Mouse (Mus musculus) MEL (cell line): ENCODE results near the gene Dhrs11. TPM values are rescaled to one million over a fixed set of nuclear protein-coding genes. Genes with fewer than 3 reads are reported as not detected.

Experiments
- DNase-seq: peaks from one replicate; pipeline ENCODE4 v3.0.0; 2011; ENCODE audit warnings: low read depth, low spot score
- H3K27ac ChIP-seq: 2 replicates; pipeline ENCODE4 v1.5.1; 2012; ENCODE audit warnings: low read depth, mild to moderate bottlenecking, control low read depth, low read length, moderate library complexity; ENCODE audit not compliant: control insufficient read depth
- H3K27me3 ChIP-seq, 2 experiments: fragments of 150-350 bp in 1 of 2; sonication (generic) in 1 of 2; 2 replicates each; pipeline ENCODE4 v1.6.1; 2012; ENCODE audit warnings: low read length in 2 of 2, mild to moderate bottlenecking in 2 of 2, improper control_type of control experiment in 1 of 2, moderate library complexity in 1 of 2; ENCODE audit not compliant: insufficient read depth in 2 of 2, control insufficient read depth in 1 of 2
- H3K36me3 ChIP-seq, 2 experiments: 2 replicates each; pipeline ENCODE4 v1.6.1; 2012 to 2014; ENCODE audit warnings: low read length in 2 of 2, improper control_type of control experiment in 1 of 2, inconsistent platforms in 1 of 2, mild to moderate bottlenecking in 1 of 2; ENCODE audit not compliant: insufficient read depth in 2 of 2, control insufficient read depth in 1 of 2
- H3K4me1 ChIP-seq, 2 experiments: fragments of 150-350 bp in 1 of 2; sonication (generic) in 1 of 2; 2 replicates each; pipeline ENCODE4 v1.6.1; 2012; ENCODE audit warnings: low read length in 2 of 2, improper control_type of control experiment in 1 of 2, mild to moderate bottlenecking in 1 of 2; ENCODE audit not compliant: insufficient read depth in 2 of 2, control insufficient read depth in 1 of 2
- H3K4me3 ChIP-seq, 2 experiments: fragments of 150-350 bp in 1 of 2; sonication (generic) in 1 of 2; 2 replicates each; pipeline ENCODE4 v1.5.1; 2012; ENCODE audit warnings: low read depth in 2 of 2, low read length in 2 of 2, mild to moderate bottlenecking in 2 of 2, moderate library complexity in 2 of 2, control low read depth in 1 of 2, improper control_type of control experiment in 1 of 2; ENCODE audit not compliant: control insufficient read depth in 1 of 2, insufficient read depth in 1 of 2
- H3K79me2 ChIP-seq: 2 replicates; pipeline ENCODE4 v1.6.1; 2012; ENCODE audit warnings: mild to moderate bottlenecking, low read length, moderate library complexity; ENCODE audit not compliant: control insufficient read depth, poor library complexity, insufficient read depth
- H3K9ac ChIP-seq: 2 replicates; pipeline ENCODE4 v1.6.1; 2012; ENCODE audit warnings: low read depth, mild to moderate bottlenecking, control low read depth, low read length, moderate library complexity; ENCODE audit not compliant: control insufficient read depth, poor library complexity, severe bottlenecking
- H3K9me3 ChIP-seq: fragments of 150-350 bp; sonication (generic); replicated peaks from 2 replicates; pipeline ENCODE4 v1.6.1; 2012; ENCODE audit warnings: mild to moderate bottlenecking, low read length, improper control_type of control experiment, moderate library complexity; ENCODE audit not compliant: insufficient read depth
- CTCF ChIP-seq, 3 experiments: IDR thresholded peaks in 2 of 3; conservative IDR thresholded peaks in 1 of 3; 2 replicates each; pipeline ENCODE4 v1.5.1; 2011 to 2012; ENCODE audit warnings: low read length in 3 of 3, low read depth in 2 of 3, mild to moderate bottlenecking in 2 of 3, improper control_type of control experiment in 1 of 3, inconsistent platforms in 1 of 3, mixed read lengths in 1 of 3, moderate library complexity in 1 of 3; ENCODE audit not compliant: control insufficient read depth in 1 of 3, insufficient read depth in 1 of 3, poor library complexity in 1 of 3, severe bottlenecking in 1 of 3
- E2F4 ChIP-seq: IDR thresholded peaks from 2 replicates; pipeline ENCODE4 v1.6.1; 2011; ENCODE audit warnings: low read depth, low read length, improper control_type of control experiment, borderline replicate concordance
- KAT2A ChIP-seq: conservative IDR thresholded peaks from 2 replicates; pipeline ENCODE4 v1.6.1; 2012; ENCODE audit warnings: low read depth, low read length, improper control_type of control experiment, inconsistent platforms
- MAX ChIP-seq: IDR thresholded peaks from 2 replicates; pipeline ENCODE4 v1.6.1; 2011; ENCODE audit warnings: low read length, improper control_type of control experiment
- MAZ ChIP-seq: IDR thresholded peaks from 2 replicates; pipeline ENCODE4 v1.6.1; 2012; ENCODE audit warnings: low read depth, mild to moderate bottlenecking, inconsistent platforms, low read length, improper control_type of control experiment
- MEF2A ChIP-seq: IDR thresholded peaks from 2 replicates; pipeline ENCODE4 v1.6.1; 2014; ENCODE audit warnings: low read depth, mild to moderate bottlenecking, inconsistent platforms, low read length, improper control_type of control experiment; ENCODE audit not compliant: poor library complexity, insufficient replicate concordance, severe bottlenecking; ENCODE audit errors: extremely low read depth
- MXI1 ChIP-seq: IDR thresholded peaks from 2 replicates; pipeline ENCODE4 v1.6.1; 2011; ENCODE audit warnings: mild to moderate bottlenecking, low read depth, low read length, improper control_type of control experiment
- MYB ChIP-seq: IDR thresholded peaks from 2 replicates; pipeline ENCODE4 v1.6.1; 2011; ENCODE audit warnings: mild to moderate bottlenecking, low read depth, low read length, improper control_type of control experiment
- RAD21 ChIP-seq: IDR thresholded peaks from 2 replicates; pipeline ENCODE4 v1.6.1; 2011; ENCODE audit warnings: mild to moderate bottlenecking, low read depth, low read length, improper control_type of control experiment
- SMC3 ChIP-seq: IDR thresholded peaks from 2 replicates; pipeline ENCODE4 v1.6.1; 2011; ENCODE audit warnings: low read depth, low read length, improper control_type of control experiment
- USF1 ChIP-seq: IDR thresholded peaks from 2 replicates; pipeline ENCODE4 v1.6.1; 2014; ENCODE audit warnings: low read depth, mild to moderate bottlenecking, inconsistent platforms, low read length, improper control_type of control experiment, moderate library complexity
- ZNF384 ChIP-seq: IDR thresholded peaks from 2 replicates; pipeline ENCODE4 v1.6.1; 2012; ENCODE audit warnings: low read depth, mild to moderate bottlenecking, inconsistent platforms, low read length, improper control_type of control experiment
- polyA plus RNA-seq, 2 experiments: library from polyadenylated mRNA; stranded (reverse) in 1 of 2; unstranded in 1 of 2; fragments of >175 nt in 1 of 2; fragments of >200 nt in 1 of 2; gene quantifications; 2 replicates each; pipeline versions ENCODE4 v1.2.1 to v1.2.4; 2012; ENCODE audit warnings: low replicate concordance in 2 of 2, low read depth in 1 of 2; ENCODE audit not compliant: insufficient read length in 2 of 2, insufficient read depth in 1 of 2, missing spikeins in 1 of 2
- total RNA-seq: library from RNA; depleted of rRNA; stranded (reverse); fragments of 300-350 nt; gene quantifications from 2 replicates; pipeline ENCODE4 v1.2.3, GENCODE M21; 2012

Dhrs11 gene
- total and polyA plus RNA-seq, 3 experiments = 36.6 to 37.7 TPM; not detected in 1

GRCm38 (mm10) chr11:84818085-84818960, 10.5 kb downstream of the Dhrs11 start (continued):
- TF ChIP-seq E2F4 (no peak), SMC3 (peak; percentile 52), USF1 (no peak), MXI1 (peak; percentile 0; the same call in 1 of the 2 replicates), MAZ (peak; percentile 87), MAX (no peak), CTCF (IDR thresholded peaks at IDR 0.05 in 2 of 3, conservative IDR thresholded peaks at IDR 0.05 in 1 of 3; ENCODE audit: control insufficient read depth in 1 of 3, insufficient read depth in 1 of 3, low read depth in 2 of 3, low read length in 3 of 3, poor library complexity in 1 of 3, severe bottlenecking in 1 of 3) (peak; percentile 84 to 94 (median 88)), MYB (no peak), MEF2A (no peak)

- DNase-seq = peak; percentile 59
- Histone ChIP-seq H3K27ac (no peak overlapping the region), H3K27me3 (no peaks in the 10 kb centered on the region), H3K9ac (no peak overlapping the region), H3K4me1 (peaks cover 2 to 27% of the 10 kb centered on the region in 2 experiments), H3K4me3 (no peak overlapping the region), H3K9me3 (no peaks in the 10 kb centered on the region), H3K79me2 (peaks cover 32% of the 10 kb centered on the region)
- TF ChIP-seq ZNF384 (no peak), RAD21 (peak; percentile 26), SMC3 (peak; percentile 23; the same call in 1 of the 2 replicates), CTCF (IDR thresholded peaks at IDR 0.05 in 2 of 3, conservative IDR thresholded peaks at IDR 0.05 in 1 of 3; ENCODE audit: control insufficient read depth in 1 of 3, insufficient read depth in 1 of 3, low read depth in 2 of 3, low read length in 3 of 3, poor library complexity in 1 of 3, severe bottlenecking in 1 of 3) (peak; percentile 22 to 54 (median 52); a peak in 5 of 6 replicates)
- TF ChIP-seq, all 39 proteins: peak for 3
- H3K36me3 ChIP-seq = peaks cover 11 to 24% of the 10 kb centered on the region in 2 experiments
Observed at GRCm38 (mm10) chr11:84817362-84817761, 11.4 kb downstream of the Dhrs11 start.

- Histone ChIP-seq H3K4me3 (no peak overlapping the region), H3K27ac (no peak overlapping the region), H3K9me3 (no peaks in the 10 kb centered on the region), H3K9ac (no peak overlapping the region), H3K36me3 (peaks cover 3 to 10% of the 10 kb centered on the region in 2 experiments), H3K27me3 (no peaks in the 10 kb centered on the region), H3K4me1 (0 out of 4 replicates have a peak, but pooled peaks cover 2 to 3% of the 10 kb centered on the region in 2 experiments), H3K79me2 (peaks cover 7% of the 10 kb centered on the region)
- peak; percentile 80 for DNase-seq
- TF ChIP-seq SMC3 (peak; percentile 59), CTCF (IDR thresholded peaks at IDR 0.05 in 2 of 3, conservative IDR thresholded peaks at IDR 0.05 in 1 of 3; ENCODE audit: control insufficient read depth in 1 of 3, insufficient read depth in 1 of 3, low read depth in 2 of 3, low read length in 3 of 3, poor library complexity in 1 of 3, severe bottlenecking in 1 of 3) (peak; percentile 71 to 88 (median 81)), KAT2A (no peak), RAD21 (peak; percentile 67)
Observed at GRCm38 (mm10) chr11:84813724-84814510, 14.9 kb downstream of the Dhrs11 start.
